Mouse (Mus musculus) MEL (cell line): ENCODE results near the gene Olfr917. TPM values are rescaled to one million over a fixed set of nuclear protein-coding genes. Genes with fewer than 3 reads are reported as not detected.

ENCODE experiments used
- DNase-seq: peaks from one replicate; pipeline ENCODE4 v3.0.0; 2011; ENCODE audit warnings: low read depth, low spot score
- H3K27ac ChIP-seq: 2 replicates; pipeline ENCODE4 v1.5.1; 2012; ENCODE audit warnings: low read depth, mild to moderate bottlenecking, control low read depth, low read length, moderate library complexity; ENCODE audit not compliant: control insufficient read depth
- H3K27me3 ChIP-seq, 2 experiments: fragments of 150-350 bp in 1 of 2; sonication (generic) in 1 of 2; 2 replicates each; pipeline ENCODE4 v1.6.1; 2012; ENCODE audit warnings: low read length in 2 of 2, mild to moderate bottlenecking in 2 of 2, improper control_type of control experiment in 1 of 2, moderate library complexity in 1 of 2; ENCODE audit not compliant: insufficient read depth in 2 of 2, control insufficient read depth in 1 of 2
- H3K36me3 ChIP-seq, 2 experiments: 2 replicates each; pipeline ENCODE4 v1.6.1; 2012 to 2014; ENCODE audit warnings: low read length in 2 of 2, improper control_type of control experiment in 1 of 2, inconsistent platforms in 1 of 2, mild to moderate bottlenecking in 1 of 2; ENCODE audit not compliant: insufficient read depth in 2 of 2, control insufficient read depth in 1 of 2
- H3K4me1 ChIP-seq, 2 experiments: fragments of 150-350 bp in 1 of 2; sonication (generic) in 1 of 2; 2 replicates each; pipeline ENCODE4 v1.6.1; 2012; ENCODE audit warnings: low read length in 2 of 2, improper control_type of control experiment in 1 of 2, mild to moderate bottlenecking in 1 of 2; ENCODE audit not compliant: insufficient read depth in 2 of 2, control insufficient read depth in 1 of 2
- H3K4me3 ChIP-seq, 2 experiments: fragments of 150-350 bp in 1 of 2; sonication (generic) in 1 of 2; 2 replicates each; pipeline ENCODE4 v1.5.1; 2012; ENCODE audit warnings: low read depth in 2 of 2, low read length in 2 of 2, mild to moderate bottlenecking in 2 of 2, moderate library complexity in 2 of 2, control low read depth in 1 of 2, improper control_type of control experiment in 1 of 2; ENCODE audit not compliant: control insufficient read depth in 1 of 2, insufficient read depth in 1 of 2
- H3K79me2 ChIP-seq: 2 replicates; pipeline ENCODE4 v1.6.1; 2012; ENCODE audit warnings: mild to moderate bottlenecking, low read length, moderate library complexity; ENCODE audit not compliant: control insufficient read depth, poor library complexity, insufficient read depth
- H3K9ac ChIP-seq: 2 replicates; pipeline ENCODE4 v1.6.1; 2012; ENCODE audit warnings: low read depth, mild to moderate bottlenecking, control low read depth, low read length, moderate library complexity; ENCODE audit not compliant: control insufficient read depth, poor library complexity, severe bottlenecking
- H3K9me3 ChIP-seq: fragments of 150-350 bp; sonication (generic); replicated peaks from 2 replicates; pipeline ENCODE4 v1.6.1; 2012; ENCODE audit warnings: mild to moderate bottlenecking, low read length, improper control_type of control experiment, moderate library complexity; ENCODE audit not compliant: insufficient read depth
- ELF1 ChIP-seq: IDR thresholded peaks from 2 replicates; pipeline ENCODE4 v1.6.1; 2014; ENCODE audit warnings: low read depth, mild to moderate bottlenecking, inconsistent platforms, low read length, improper control_type of control experiment, moderate library complexity
- EP300 ChIP-seq, 2 experiments: IDR thresholded peaks; 2 replicates each; pipeline ENCODE4 v1.6.1; 2011; ENCODE audit warnings: improper control_type of control experiment in 2 of 2, low read length in 2 of 2, low read depth in 1 of 2, mild to moderate bottlenecking in 1 of 2
- HCFC1 ChIP-seq: IDR thresholded peaks from 2 replicates; pipeline ENCODE4 v1.6.1; 2012; ENCODE audit warnings: low read depth, mild to moderate bottlenecking, inconsistent platforms, low read length, improper control_type of control experiment, moderate library complexity
- MAX ChIP-seq: IDR thresholded peaks from 2 replicates; pipeline ENCODE4 v1.6.1; 2011; ENCODE audit warnings: low read length, improper control_type of control experiment
- POLR2A ChIP-seq, 2 experiments: IDR thresholded peaks; 2 replicates each; pipeline ENCODE4 v1.6.1; 2011 to 2012; ENCODE audit warnings: low read length in 2 of 2, mild to moderate bottlenecking in 2 of 2, control low read depth in 1 of 2, improper control_type of control experiment in 1 of 2, low read depth in 1 of 2, moderate library complexity in 1 of 2; ENCODE audit not compliant: control insufficient read depth in 1 of 2, insufficient read depth in 1 of 2, poor library complexity in 1 of 2
- POLR2AphosphoS2 ChIP-seq: IDR thresholded peaks from 2 replicates; pipeline ENCODE4 v1.6.1; 2011; ENCODE audit warnings: low read length, improper control_type of control experiment
- USF1 ChIP-seq: IDR thresholded peaks from 2 replicates; pipeline ENCODE4 v1.6.1; 2014; ENCODE audit warnings: low read depth, mild to moderate bottlenecking, inconsistent platforms, low read length, improper control_type of control experiment, moderate library complexity
- ZKSCAN1 ChIP-seq: IDR thresholded peaks from 2 replicates; pipeline ENCODE4 v1.6.1; 2012; ENCODE audit warnings: low read depth, mild to moderate bottlenecking, inconsistent platforms, low read length, improper control_type of control experiment, moderate library complexity
- polyA plus RNA-seq, 2 experiments: library from polyadenylated mRNA; stranded (reverse) in 1 of 2; unstranded in 1 of 2; fragments of >175 nt in 1 of 2; fragments of >200 nt in 1 of 2; gene quantifications; 2 replicates each; pipeline versions ENCODE4 v1.2.1 to v1.2.4; 2012; ENCODE audit warnings: low replicate concordance in 2 of 2, low read depth in 1 of 2; ENCODE audit not compliant: insufficient read length in 2 of 2, insufficient read depth in 1 of 2, missing spikeins in 1 of 2
- total RNA-seq: library from RNA; depleted of rRNA; stranded (reverse); fragments of 300-350 nt; gene quantifications from 2 replicates; pipeline ENCODE4 v1.2.3, GENCODE M21; 2012; rRNA removed

The Olfr917 gene
- total and polyA plus RNA-seq, 3 experiments = not detected

GRCm38 (mm10) chr9:38632406-38632805, 33.2 kb downstream of the Olfr917 start:
- no peak overlapping the region for H3K27ac ChIP-seq
- H3K9me3 ChIP-seq = no peaks in the 10 kb centered on the region
- no peak overlapping the region for H3K9ac ChIP-seq
- H3K4me1 ChIP-seq = no peaks in the 10 kb centered on the region
- TF ChIP-seq USF1 (no peak), POLR2A (IDR thresholded peaks at IDR 0.05; ENCODE audit: control insufficient read depth in 1 of 2, insufficient read depth in 1 of 2, low read depth in 1 of 2, low read length in 2 of 2, poor library complexity in 1 of 2) (no peak), EP300 (IDR thresholded peaks at IDR 0.05; ENCODE audit: low read depth in 1 of 2, low read length in 2 of 2) (no peak), POLR2AphosphoS2 (no peak), ZKSCAN1 (no peak), ELF1 (no peak), HCFC1 (no peak), MAX (no peak)
- no peak for DNase-seq
- H3K4me3 ChIP-seq = no peak overlapping the region
- no peaks in the 10 kb centered on the region for H3K79me2 ChIP-seq
- no peaks in the 10 kb centered on the region for H3K27me3 ChIP-seq
- no peaks in the 10 kb centered on the region for H3K36me3 ChIP-seq

Other genes with a start within 250 kb of the Olfr917 start
- gene Olfr901, start 236.4 kb downstream of the Olfr917 start, total RNA-seq = not detected in 2 replicates
- not detected for gene Olfr901, start 236.4 kb downstream of the Olfr917 start, polyA plus RNA-seq
- gene Olfr902, start 218.2 kb downstream of the Olfr917 start, total RNA-seq = not detected in 2 replicates
- gene Olfr902, start 218.2 kb downstream of the Olfr917 start, polyA plus RNA-seq = not detected
- gene Olfr904, start 202.7 kb downstream of the Olfr917 start, total RNA-seq = not detected in 2 replicates
- gene Olfr904, start 202.7 kb downstream of the Olfr917 start, polyA plus RNA-seq = not detected
- not detected in 2 replicates for gene Olfr905, start 194.7 kb downstream of the Olfr917 start, total RNA-seq
- under 1 TPM in 1 of 2 experiments, not detected in 1; 0.01 TPM for gene Olfr905, start 194.7 kb downstream of the Olfr917 start, polyA plus RNA-seq
- gene Olfr906, start 178.8 kb downstream of the Olfr917 start, total RNA-seq = not detected in 2 replicates
- not detected for gene Olfr906, start 178.8 kb downstream of the Olfr917 start, polyA plus RNA-seq
- not detected in 2 replicates for gene Olfr907, start 170.0 kb downstream of the Olfr917 start, total RNA-seq
- gene Olfr907, start 170.0 kb downstream of the Olfr917 start, polyA plus RNA-seq = not detected
- not detected in 2 replicates for gene Olfr911-ps1, start 144.3 kb downstream of the Olfr917 start, total RNA-seq
- gene Olfr911-ps1, start 144.3 kb downstream of the Olfr917 start, polyA plus RNA-seq = not detected
- not detected in 2 replicates for gene Olfr910, start 128.0 kb downstream of the Olfr917 start, total RNA-seq
- not detected for gene Olfr910, start 128.0 kb downstream of the Olfr917 start, polyA plus RNA-seq
- not detected in 2 replicates for gene Olfr912, start 85.7 kb downstream of the Olfr917 start, total RNA-seq
- gene Olfr912, start 85.7 kb downstream of the Olfr917 start, polyA plus RNA-seq = not detected
- not detected in 2 replicates for gene Olfr913, start 73.1 kb downstream of the Olfr917 start, total RNA-seq
- not detected for gene Olfr913, start 73.1 kb downstream of the Olfr917 start, polyA plus RNA-seq
- gene Olfr914, start 60.7 kb downstream of the Olfr917 start, total RNA-seq = not detected in 2 replicates
- not detected for gene Olfr914, start 60.7 kb downstream of the Olfr917 start, polyA plus RNA-seq
- gene Olfr916, start 6.0 kb downstream of the Olfr917 start, total RNA-seq = not detected in 2 replicates
- gene Olfr916, start 6.0 kb downstream of the Olfr917 start, polyA plus RNA-seq = not detected
- gene Olfr918, start 8.8 kb upstream of the Olfr917 start, total RNA-seq = not detected in 2 replicates
- under 1 TPM in 1 of 2 experiments, not detected in 1; 0.03 TPM for gene Olfr918, start 8.8 kb upstream of the Olfr917 start, polyA plus RNA-seq
- gene Olfr919, start 37.8 kb upstream of the Olfr917 start, total RNA-seq = not detected in 2 replicates
- not detected for gene Olfr919, start 37.8 kb upstream of the Olfr917 start, polyA plus RNA-seq
- 4.1 and 5.2 TPM in 2 replicates for gene Vwa5a, start 52.4 kb upstream of the Olfr917 start, total RNA-seq
- 1 to 10 TPM in 1 of 2 experiments, not detected in 1; 4.6 TPM for gene Vwa5a, start 52.4 kb upstream of the Olfr917 start, polyA plus RNA-seq
- gene Olfr920, start 86.5 kb upstream of the Olfr917 start, total RNA-seq = not detected in 2 replicates
- not detected for gene Olfr920, start 86.5 kb upstream of the Olfr917 start, polyA plus RNA-seq
- gene Olfr921, start 107.2 kb upstream of the Olfr917 start, total RNA-seq = not detected in 2 replicates
- not detected for gene Olfr921, start 107.2 kb upstream of the Olfr917 start, polyA plus RNA-seq
- gene Olfr922, start 148.8 kb upstream of the Olfr917 start, total RNA-seq = not detected in 2 replicates
- gene Olfr922, start 148.8 kb upstream of the Olfr917 start, polyA plus RNA-seq = not detected
- not detected in 2 replicates for gene Olfr923, start 160.7 kb upstream of the Olfr917 start, total RNA-seq
- gene Olfr923, start 160.7 kb upstream of the Olfr917 start, polyA plus RNA-seq = not detected
- not detected in 2 replicates for gene Olfr924, start 178.6 kb upstream of the Olfr917 start, total RNA-seq
- gene Olfr924, start 178.6 kb upstream of the Olfr917 start, polyA plus RNA-seq = not detected
- gene Olfr26, start 189.2 kb upstream of the Olfr917 start, total RNA-seq = not detected in 2 replicates
- not detected for gene Olfr26, start 189.2 kb upstream of the Olfr917 start, polyA plus RNA-seq
- not detected in 2 replicates for gene Olfr926, start 211.3 kb upstream of the Olfr917 start, total RNA-seq
- not detected for gene Olfr926, start 211.3 kb upstream of the Olfr917 start, polyA plus RNA-seq